Mouse (Mus musculus) bone marrow, adult 2 months (tissue): ENCODE measurements around the gene Prmt1. TPM values are rescaled to one million over a fixed set of nuclear protein-coding genes. Genes with fewer than 3 reads are reported as not detected.

Experiments
- H3K27ac ChIP-seq: fragments of 200-500 bp; 2 replicates; pipeline ENCODE4 v1.5.1; 2012; ENCODE audit warnings: low read depth, mild to moderate bottlenecking, control low read depth, inconsistent platforms, low read length; ENCODE audit not compliant: control insufficient read depth, poor library complexity, insufficient read depth
- H3K4me1 ChIP-seq: fragments of 200-500 bp; 2 replicates; pipeline ENCODE4 v1.6.1; 2011; ENCODE audit warnings: low read length; ENCODE audit not compliant: control insufficient read depth, insufficient read depth
- H3K4me3 ChIP-seq: fragments of 200-500 bp; replicated peaks from 2 replicates; pipeline ENCODE3; 2011; ENCODE audit warnings: mild to moderate bottlenecking, low read depth, low read length, control low read depth; ENCODE audit not compliant: control insufficient read depth
- CTCF ChIP-seq: fragments of 200-500 bp; IDR thresholded peaks from 2 replicates; pipeline ENCODE4 v1.5.1; 2011; ENCODE audit warnings: low read length, control low read depth; ENCODE audit not compliant: control insufficient read depth, insufficient read depth
- POLR2A ChIP-seq: fragments of 200-500 bp; IDR thresholded peaks from 2 replicates; pipeline ENCODE4 v1.6.1; 2011; ENCODE audit warnings: low read depth, mild to moderate bottlenecking, control low read depth, low read length, borderline replicate concordance; ENCODE audit not compliant: control insufficient read depth
- WGBS: fragments of 180-500 bp; shearing (Covaris S2); methylation state at CpG from one replicate; pipeline ENCODE4 v1.1.7; 2018; 5-methylcytosine and 5-hydroxymethylcytosine counted together
- polyA plus RNA-seq: library from polyadenylated mRNA; stranded (reverse); fragments of >200 nt; gene quantifications from 2 replicates; pipeline ENCODE4 v1.2.4, GENCODE M21; 2011; ENCODE audit warnings: low replicate concordance; ENCODE audit not compliant: missing spikeins, insufficient read depth, insufficient read length

The Prmt1 gene
- polyA plus RNA-seq, 1 experiment = 337 TPM

GRCm38 (mm10) chr7:44929204-44930151, 56.9 kb downstream of the Prmt1 start, which contains the start of gene Ap2a1:
Ap2a1 (minus strand) TSS chr7:44929496.
- peak within 1 kb of the TSS; percentile 98 for H3K4me3 ChIP-seq
- WGBS = under 1% methylated on average over 84 of the region's 84 CpGs
- H3K27ac ChIP-seq = peak within 1 kb of the TSS; percentile 88
- H3K4me1 ChIP-seq = peaks cover 2% of the 10 kb centered on the region; the same call in 1 of the 2 replicates
- TF ChIP-seq CTCF (no peak), POLR2A (peak; percentile 86; the same call in 1 of the 2 replicates)

GRCm38 (mm10) chr7:44928570-44928969, 57.8 kb downstream of the Prmt1 start:
- peak overlapping the region; percentile 98 for H3K4me3 ChIP-seq
- H3K4me1 ChIP-seq = peaks cover 2% of the 10 kb centered on the region; the same call in 1 of the 2 replicates
- WGBS = 0% methylated on average over 1 of the region's 1 CpGs
- peak overlapping the region; percentile 87 for H3K27ac ChIP-seq
- TF ChIP-seq POLR2A = no peak
- no peak for TF ChIP-seq CTCF

Other genes starting within 250 kb of the Prmt1 start
- gene Vrk3, start 238.2 kb downstream of the Prmt1 start, polyA plus RNA-seq = 21.6 and 33.6 TPM in 2 replicates
- gene Zfp473, start 235.5 kb downstream of the Prmt1 start, polyA plus RNA-seq = 0.99 and 2.3 TPM in 2 replicates
- gene Nup62, start 170.5 kb downstream of the Prmt1 start, polyA plus RNA-seq = 24.0 and 44.7 TPM in 2 replicates
- 4.2 and 24.8 TPM in 2 replicates for gene Il4i1, start 170.2 kb downstream of the Prmt1 start, polyA plus RNA-seq
- gene Atf5, start 169.9 kb downstream of the Prmt1 start, polyA plus RNA-seq = 24.5 and 32.7 TPM in 2 replicates
- 28.2 and 48.0 TPM in 2 replicates for gene Akt1s1, start 137.6 kb downstream of the Prmt1 start, polyA plus RNA-seq
- 24.5 and 49.2 TPM in 2 replicates for gene Tbc1d17, start 137.5 kb downstream of the Prmt1 start, polyA plus RNA-seq
- 97.5 and 261 TPM in 2 replicates for gene Pnkp, start 129.4 kb downstream of the Prmt1 start, polyA plus RNA-seq
- gene Ptov1, start 116.8 kb downstream of the Prmt1 start, polyA plus RNA-seq = 51.3 and 96.4 TPM in 2 replicates
- 14.6 and 25.4 TPM in 2 replicates for gene Med25, start 93.9 kb downstream of the Prmt1 start, polyA plus RNA-seq
- 7.0 and 21.8 TPM in 2 replicates for gene Fuz, start 90.5 kb downstream of the Prmt1 start, polyA plus RNA-seq
- gene Ap2a1, start 57.1 kb downstream of the Prmt1 start, polyA plus RNA-seq = 43.5 and 60.3 TPM in 2 replicates
- gene Tsks, start 43.4 kb downstream of the Prmt1 start, polyA plus RNA-seq = not detected in 2 replicates
- gene Cpt1c, start 11.7 kb downstream of the Prmt1 start, polyA plus RNA-seq = 6.5 TPM in 2 replicates
- gene Irf3, start 11.1 kb upstream of the Prmt1 start, polyA plus RNA-seq = 71.4 and 165 TPM in 2 replicates
- 28.9 and 40.8 TPM in 2 replicates for gene Bcl2l12, start 12.1 kb upstream of the Prmt1 start, polyA plus RNA-seq
- 45.6 and 72.1 TPM in 2 replicates for gene Scaf1, start 29.8 kb upstream of the Prmt1 start, polyA plus RNA-seq
- 11.0 and 14.9 TPM in 2 replicates for gene Rras, start 31.4 kb upstream of the Prmt1 start, polyA plus RNA-seq
- 8.6 and 14.3 TPM in 2 replicates for gene Prr12, start 66.3 kb upstream of the Prmt1 start, polyA plus RNA-seq
- 31.8 and 44.8 TPM in 2 replicates for gene Nosip, start 75.9 kb upstream of the Prmt1 start, polyA plus RNA-seq
- 13.8 and 18.2 TPM in 2 replicates for gene Prrg2, start 76.1 kb upstream of the Prmt1 start, polyA plus RNA-seq
- gene Rcn3, start 105.7 kb upstream of the Prmt1 start, polyA plus RNA-seq = 10.6 and 16.0 TPM in 2 replicates
- 13.9 and 19.1 TPM in 2 replicates for gene Fcgrt, start 117.3 kb upstream of the Prmt1 start, polyA plus RNA-seq
- gene Rps11, start 137.9 kb upstream of the Prmt1 start, polyA plus RNA-seq = 982 and 1,240 TPM in 2 replicates
- gene Rpl13a, start 142.2 kb upstream of the Prmt1 start, polyA plus RNA-seq = 2,527 and 4,441 TPM in 2 replicates
- gene Gm45713, start 149.7 kb upstream of the Prmt1 start, polyA plus RNA-seq = not detected in 2 replicates
- 32.5 and 85.0 TPM in 2 replicates for gene Flt3l, start 149.9 kb upstream of the Prmt1 start, polyA plus RNA-seq
- gene Pih1d1, start 167.7 kb upstream of the Prmt1 start, polyA plus RNA-seq = 39.2 and 92.4 TPM in 2 replicates
- gene Aldh16a1, start 168.0 kb upstream of the Prmt1 start, polyA plus RNA-seq = 49.6 and 113 TPM in 2 replicates
- gene Slc17a7, start 177.4 kb upstream of the Prmt1 start, polyA plus RNA-seq = 1.3 TPM in 1 of 2 replicates, not detected in the other
- 1.2 TPM in 1 of 2 replicates, not detected in the other for gene Gfy, start 193.0 kb upstream of the Prmt1 start, polyA plus RNA-seq
- gene Pth2, start 194.4 kb upstream of the Prmt1 start, polyA plus RNA-seq = not detected in 2 replicates
- not detected in 2 replicates for gene Ccdc155, start 218.3 kb upstream of the Prmt1 start, polyA plus RNA-seq
- 1.5 TPM in 1 of 2 replicates, not detected in the other for gene Dkkl1, start 225.6 kb upstream of the Prmt1 start, polyA plus RNA-seq
- gene Tead2, start 229.2 kb upstream of the Prmt1 start, polyA plus RNA-seq = 5.0 and 10.9 TPM in 2 replicates